Mouse (Mus musculus) cortical plate, adult 2 months (tissue): ENCODE measurements around the gene Zfp653. TPM values are rescaled to one million over a fixed set of nuclear protein-coding genes. Genes with fewer than 3 reads are reported as not detected.
A peak's percentile ranks its signal among the peaks of the same experiment; 100 is the strongest.

Experiments used
- H3K27ac ChIP-seq: fragments of 200-500 bp; 2 replicates; pipeline ENCODE4 v1.5.1; 2012; ENCODE audit warnings: low read length, control low read depth, inconsistent platforms; ENCODE audit not compliant: insufficient read depth
- H3K4me1 ChIP-seq: fragments of 200-500 bp; 2 replicates; pipeline ENCODE4 v1.6.1; 2011; ENCODE audit warnings: low read length; ENCODE audit not compliant: control insufficient read depth, insufficient read depth
- H3K4me3 ChIP-seq: fragments of 200-500 bp; 2 replicates; pipeline ENCODE4 v1.5.1; 2011; ENCODE audit warnings: mild to moderate bottlenecking, low read length, control low read depth; ENCODE audit not compliant: insufficient read depth
- CTCF ChIP-seq: fragments of 200-500 bp; IDR thresholded peaks from 2 replicates; pipeline ENCODE4 v1.5.1; 2011; ENCODE audit warnings: mild to moderate bottlenecking, control low read depth, low read length; ENCODE audit not compliant: insufficient read depth; ENCODE audit errors: extremely low read depth
- POLR2A ChIP-seq: fragments of 200-500 bp; IDR thresholded peaks from 2 replicates; pipeline ENCODE4 v1.6.1; 2011; ENCODE audit warnings: mild to moderate bottlenecking, low read length, control low read depth; ENCODE audit not compliant: insufficient read depth; ENCODE audit errors: extremely low read depth
- polyA plus RNA-seq: library from polyadenylated mRNA; depleted of rRNA; stranded (reverse); fragments of >200 nt; gene quantifications from 2 replicates; pipeline ENCODE4 v1.2.3, GENCODE M21; 2012

The Zfp653 gene
- polyA plus RNA-seq, 1 experiment: 34.6 TPM

GRCm38 (mm10) chr9:22056303-22056910 lies 14.8 kb downstream of the Zfp653 start:
- TF ChIP-seq CTCF (no peak), POLR2A (no peak)

GRCm38 (mm10) chr9:22055713-22056112 lies 15.5 kb downstream of the Zfp653 start:
- no peak overlapping the region for H3K27ac ChIP-seq
- no peaks in the 10 kb centered on the region for H3K4me1 ChIP-seq
- no peak overlapping the region for H3K4me3 ChIP-seq
- no peak for TF ChIP-seq POLR2A

More at GRCm38 (mm10) chr9:22056303-22056910, 14.8 kb downstream of the Zfp653 start:
- Histone ChIP-seq H3K27ac (no peak overlapping the region), H3K4me3 (no peak overlapping the region), H3K4me1 (no peaks in the 10 kb centered on the region)

GRCm38 (mm10) chr9:22054411-22055076 lies 16.6 kb downstream of the Zfp653 start:
- no peaks in the 10 kb centered on the region for H3K4me1 ChIP-seq
- TF ChIP-seq POLR2A (no peak; the same call in 1 of the 2 replicates), CTCF (peak; percentile 55)
- no peak overlapping the region; the same call in 1 of the 2 replicates for H3K4me3 ChIP-seq
- H3K27ac ChIP-seq: no peak overlapping the region

GRCm38 (mm10) chr9:22053657-22054056 lies 17.5 kb downstream of the Zfp653 start:
- TF ChIP-seq CTCF (no peak), POLR2A (no peak)
- Histone ChIP-seq H3K4me1 (peaks cover 3% of the 10 kb centered on the region; the same call in 1 of the 2 replicates), H3K27ac (no peak overlapping the region), H3K4me3 (no peak overlapping the region)

GRCm38 (mm10) chr9:22051958-22052254 lies 19.3 kb downstream of the Zfp653 start, which contains the start of gene Elavl3:
Gene Elavl3, minus strand, starts transcription at chr9:22052023.
- Histone ChIP-seq H3K4me3 (peak within 1 kb of the TSS; percentile 84), H3K27ac (peak within 1 kb of the TSS; percentile 88), H3K4me1 (peaks cover 7% of the 10 kb centered on the region; the same call in 1 of the 2 replicates)
- TF ChIP-seq CTCF (no peak), POLR2A (peak; percentile 90)

GRCm38 (mm10) chr9:22051161-22051957 lies 19.8 kb downstream of the Zfp653 start:
- no peak for TF ChIP-seq POLR2A
- TF ChIP-seq CTCF: no peak
- Histone ChIP-seq H3K4me1 (peaks cover 7% of the 10 kb centered on the region; the same call in 1 of the 2 replicates), H3K27ac (peak overlapping the region; percentile 88), H3K4me3 (peak overlapping the region; percentile 84)

- no peak for TF ChIP-seq CTCF
- no peak for TF ChIP-seq POLR2A
- Histone ChIP-seq H3K27ac (no peak overlapping the region), H3K4me1 (peaks cover 7% of the 10 kb centered on the region; the same call in 1 of the 2 replicates), H3K4me3 (peak overlapping the region; percentile 84)
Measured at GRCm38 (mm10) chr9:22050351-22050889, 20.8 kb downstream of the Zfp653 start.

GRCm38 (mm10) chr9:22049721-22050270 lies 21.4 kb downstream of the Zfp653 start:
- H3K4me1 ChIP-seq: peaks cover 7% of the 10 kb centered on the region; the same call in 1 of the 2 replicates
- no peak for TF ChIP-seq POLR2A
- no peak for TF ChIP-seq CTCF

GRCm38 (mm10) chr9:22049315-22049714 lies 21.9 kb downstream of the Zfp653 start:
- TF ChIP-seq POLR2A (no peak), CTCF (no peak)
- peaks cover 7% of the 10 kb centered on the region; the same call in 1 of the 2 replicates for H3K4me1 ChIP-seq
- no peak overlapping the region for H3K27ac ChIP-seq
- peak overlapping the region; percentile 84; the same call in 1 of the 2 replicates for H3K4me3 ChIP-seq

More at GRCm38 (mm10) chr9:22049721-22050270, 21.4 kb downstream of the Zfp653 start:
- H3K27ac ChIP-seq: no peak overlapping the region
- peak overlapping the region; percentile 84 for H3K4me3 ChIP-seq
